Mouse (Mus musculus): Measurements from ENCODE around the gene Ltbp3.

The Ltbp3 gene

DNA sequence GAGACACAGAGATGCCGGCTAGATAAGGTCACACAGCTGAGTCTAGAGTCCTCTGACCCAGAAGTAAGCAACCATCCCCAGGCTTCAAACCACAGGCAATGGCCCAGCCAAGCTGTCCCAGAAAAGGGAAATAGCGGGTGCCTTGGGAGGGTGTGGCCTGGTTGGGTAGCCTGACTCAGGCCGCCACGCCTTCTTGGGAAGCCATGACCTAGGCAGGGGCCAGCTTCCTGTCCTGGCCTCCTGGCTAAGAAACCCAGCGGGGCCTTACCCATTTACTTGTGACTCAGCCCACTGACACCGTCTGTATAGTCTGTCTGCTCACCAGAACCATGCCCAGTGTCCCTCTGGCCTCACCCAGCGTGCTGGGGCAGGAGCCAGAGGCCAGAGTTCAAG lies 16.2 kb upstream of the Ltbp3 start:
- DNase-seq (ENCODE audit: low spot score): no peak

DNA sequence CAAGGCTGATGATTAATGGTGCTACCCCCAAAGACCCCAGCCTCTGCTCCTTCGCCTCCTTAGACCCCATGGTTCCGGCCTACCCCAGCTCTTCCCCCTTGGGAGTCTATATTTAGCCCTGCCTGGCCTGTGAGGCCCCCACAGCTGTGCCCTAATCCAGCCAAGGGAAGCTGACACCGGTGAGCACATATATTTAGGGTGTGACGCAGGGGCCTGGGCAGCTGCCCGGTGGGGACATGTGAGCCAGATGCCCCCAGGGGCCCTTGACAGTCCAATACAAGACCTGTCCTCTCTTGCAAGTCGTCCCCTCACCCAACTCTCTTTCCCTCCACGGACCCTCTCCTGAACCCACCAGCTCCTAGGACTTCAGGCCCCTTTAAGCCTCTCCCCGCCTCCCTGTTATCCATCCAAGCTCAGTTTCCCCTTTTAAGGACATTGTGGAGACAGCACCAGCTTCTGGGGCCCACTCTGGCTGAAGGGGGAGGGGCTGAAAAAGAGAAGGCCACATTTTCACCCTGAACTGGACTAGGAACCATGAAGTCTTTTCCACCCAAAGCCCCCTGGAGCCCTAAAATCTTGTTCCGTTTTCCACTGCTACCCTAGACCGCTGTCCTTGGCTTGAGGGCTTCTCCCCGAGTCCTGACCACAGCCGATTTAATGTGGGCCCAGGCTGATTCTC lies 15.5 kb upstream of the Ltbp3 start:
- DNase-seq (ENCODE audit: low spot score): no peak

DNA sequence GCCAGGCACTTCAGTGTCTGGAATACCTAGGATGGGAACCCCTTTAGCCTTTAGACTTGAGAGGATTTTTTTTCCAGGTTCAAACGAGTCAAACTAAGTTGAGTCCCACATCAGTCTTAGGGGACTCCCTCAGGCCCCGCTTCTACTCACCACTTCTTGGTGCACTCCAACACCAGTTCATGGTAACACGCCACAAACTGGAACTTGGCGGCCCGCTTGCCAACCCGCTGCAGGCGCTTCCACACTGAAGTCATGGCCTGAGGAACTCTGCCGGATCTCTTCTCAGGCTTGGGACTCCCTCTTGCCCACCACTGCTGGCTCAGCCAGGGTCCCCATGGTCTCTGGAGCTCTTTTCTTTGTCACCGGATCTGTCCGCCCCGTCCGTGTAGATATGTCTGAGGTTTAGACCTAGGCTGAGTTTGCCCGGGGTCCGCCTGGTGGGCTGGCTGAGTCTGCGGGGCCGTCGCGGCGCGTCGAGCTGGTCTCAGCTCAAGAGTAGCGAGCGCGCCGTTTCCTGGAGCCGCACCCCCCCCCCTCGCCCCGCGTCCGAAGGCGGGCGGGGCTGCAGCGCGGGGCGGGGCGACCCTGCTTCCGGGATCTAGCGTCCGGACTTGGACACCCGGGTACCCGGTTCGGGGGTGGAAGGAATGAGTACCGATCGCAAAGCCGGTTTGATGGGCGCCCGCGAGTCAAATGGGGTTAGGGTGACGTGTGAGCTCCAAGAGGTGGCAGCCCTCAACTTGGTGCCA lies 14.8 kb upstream of the Ltbp3 start, which contains the start of gene Ehbp1l1:
TSS of gene Ehbp1l1 (minus strand) at position 551 of the 749 bp plus-strand sequence.
- no peak for DNase-seq (ENCODE audit: low spot score)

DNA sequence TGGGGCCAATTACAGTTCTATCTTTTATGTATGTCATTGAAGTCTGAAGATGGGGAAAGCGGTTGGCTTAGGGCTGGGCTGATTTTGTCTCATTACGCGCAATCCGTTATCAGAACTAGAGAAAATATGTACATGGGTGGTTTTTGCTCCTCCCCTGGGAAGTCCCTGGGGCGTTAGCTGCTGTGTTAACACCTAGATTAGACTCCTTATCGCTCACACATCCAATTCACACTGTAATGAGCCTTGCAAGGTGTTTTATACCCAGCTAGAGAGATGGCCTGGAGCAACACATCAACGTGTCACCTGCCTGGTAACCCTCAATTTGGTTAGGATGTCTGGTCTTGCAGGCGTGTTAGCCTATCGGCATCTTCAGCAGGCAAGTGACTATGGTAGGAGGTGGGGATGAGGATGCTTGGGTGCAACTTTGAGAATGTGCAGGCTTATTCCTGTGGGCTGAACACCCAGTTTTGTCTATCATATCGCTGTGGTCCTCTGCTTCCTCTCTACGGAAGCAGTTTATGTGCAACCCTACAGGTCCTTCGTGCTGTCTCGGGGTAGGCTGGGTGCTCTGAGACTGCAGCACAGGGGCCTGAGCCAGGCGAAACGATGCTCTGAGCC lies 13.6 kb upstream of the Ltbp3 start:
- no peak for DNase-seq (ENCODE audit: low spot score)

DNA sequence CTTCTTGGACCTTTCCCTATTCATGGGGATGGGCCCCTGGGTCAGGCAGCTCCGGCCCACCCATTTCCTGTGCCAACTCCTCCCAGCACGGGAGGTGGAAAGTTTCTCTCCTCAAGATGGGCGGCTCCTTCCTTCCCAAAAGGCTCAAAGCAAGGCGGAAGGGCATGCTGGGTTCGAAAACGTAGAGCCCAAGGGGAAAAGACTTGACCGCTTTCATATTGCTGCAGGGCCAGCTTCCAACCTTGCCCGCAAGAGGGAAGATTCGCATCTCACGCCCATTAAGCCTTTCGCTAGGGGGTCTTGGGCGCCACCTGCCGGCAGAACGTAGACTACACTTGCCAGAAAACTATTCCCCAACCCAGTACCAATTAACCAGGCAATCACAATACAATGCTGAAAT lies 13.0 kb upstream of the Ltbp3 start:
- DNase-seq (ENCODE audit: low spot score): peak; percentile 74

DNA sequence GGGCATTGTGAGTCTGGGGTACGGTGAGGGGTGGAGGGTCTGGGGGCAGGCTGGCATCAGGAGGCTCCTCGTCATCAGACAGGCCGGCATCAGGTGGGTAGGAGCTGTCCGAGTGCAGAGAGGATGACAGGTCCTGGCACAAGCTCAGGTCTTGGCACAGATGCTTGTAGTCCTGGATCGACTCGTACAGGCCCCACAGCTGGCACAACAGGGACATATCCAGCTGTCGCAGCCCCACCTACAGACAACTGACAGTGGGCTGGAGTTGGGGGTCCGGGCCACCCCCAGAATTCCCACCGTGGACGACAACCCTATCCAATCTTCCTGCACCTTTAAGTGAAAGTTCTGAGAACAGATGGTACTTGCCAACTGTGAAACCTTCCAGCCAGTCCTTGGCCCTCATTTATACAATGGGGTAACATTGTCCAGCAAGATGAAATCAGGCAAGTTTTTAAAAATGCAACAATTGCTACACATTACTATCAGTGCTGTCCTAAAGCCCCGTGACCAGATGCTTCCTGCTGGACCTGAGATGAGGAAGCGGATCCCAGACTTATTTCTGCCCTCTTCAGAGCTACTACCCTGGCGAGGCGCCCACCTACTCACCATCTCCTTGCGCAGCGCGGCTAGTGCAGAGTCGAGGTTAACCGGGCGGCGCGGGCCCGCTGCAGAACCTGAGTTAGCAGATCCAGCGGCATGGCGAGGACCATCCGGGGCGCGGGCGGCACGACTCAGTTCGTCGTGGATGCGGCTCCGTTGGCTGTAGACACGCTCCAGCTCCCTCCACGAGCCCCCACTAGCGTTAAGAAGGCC lies 11.9 kb upstream of the Ltbp3 start:
- DNase-seq (ENCODE audit: low spot score): no peak

DNA sequence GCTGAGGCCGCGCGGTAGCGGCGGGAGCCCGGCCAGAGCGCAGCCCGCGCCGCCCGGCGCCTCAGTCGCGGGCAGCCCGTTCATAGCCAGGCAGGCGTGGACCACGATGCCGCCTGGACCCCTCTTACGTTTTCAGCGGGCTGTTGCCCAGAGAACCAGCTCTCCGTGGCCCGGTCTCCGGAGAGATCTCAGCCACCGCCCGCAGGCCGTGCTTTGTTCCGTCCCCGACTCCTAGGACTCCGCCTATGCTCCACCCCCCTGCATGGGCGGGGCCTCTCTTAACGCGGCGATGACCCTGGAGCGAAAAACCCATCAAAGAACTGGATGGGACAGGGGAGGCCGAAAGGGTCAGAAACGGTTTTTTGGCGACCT lies 11.3 kb upstream of the Ltbp3 start, which contains the start of gene Fam89b:
TSS of gene Fam89b (minus strand) at position 210 of the 372 bp plus-strand sequence.
- DNase-seq (ENCODE audit: low spot score): peak; percentile 74

DNA sequence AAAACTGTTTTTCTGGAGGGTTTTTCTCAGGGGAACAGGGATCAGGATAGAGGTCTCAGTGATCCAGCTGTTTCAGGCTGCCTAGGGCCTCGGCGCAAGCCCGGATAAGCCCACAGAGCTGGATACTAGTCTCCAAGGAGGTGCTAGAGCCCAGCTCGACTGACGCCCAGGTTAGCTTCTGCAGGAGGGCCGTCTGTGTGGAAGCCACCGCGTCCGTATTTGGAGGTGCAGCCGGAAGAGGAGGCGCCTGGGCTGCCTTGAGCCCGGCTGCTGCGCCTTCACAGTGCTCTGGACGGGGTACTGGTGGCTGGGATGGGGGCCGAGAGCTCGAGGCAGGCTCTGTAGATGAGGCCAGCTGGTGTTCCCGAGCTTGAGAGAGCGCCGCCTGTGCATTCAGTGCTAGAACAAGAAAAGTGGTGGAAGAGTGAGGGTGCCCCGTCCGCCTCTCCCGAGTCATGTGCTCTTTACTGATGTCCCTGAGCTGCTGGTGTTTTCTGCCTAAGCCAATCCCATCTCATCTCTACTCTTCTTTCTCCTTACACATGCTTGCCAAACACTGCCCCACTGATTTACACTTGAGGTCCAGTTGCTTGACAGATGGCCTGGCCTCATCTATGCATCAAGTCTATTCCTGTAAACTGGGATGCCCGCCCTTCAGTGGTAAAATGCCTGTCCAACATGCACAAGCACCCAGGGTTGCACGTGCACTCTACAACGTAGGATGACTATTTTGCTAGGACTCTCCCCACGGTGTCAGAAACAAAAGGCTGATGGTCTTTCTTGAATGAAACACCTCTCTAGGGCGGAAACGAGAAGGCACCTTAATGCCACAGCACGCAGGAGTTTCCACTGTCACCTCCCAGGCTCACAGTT lies 10.2 kb upstream of the Ltbp3 start:
- DNase-seq (ENCODE audit: low spot score): no peak

DNA sequence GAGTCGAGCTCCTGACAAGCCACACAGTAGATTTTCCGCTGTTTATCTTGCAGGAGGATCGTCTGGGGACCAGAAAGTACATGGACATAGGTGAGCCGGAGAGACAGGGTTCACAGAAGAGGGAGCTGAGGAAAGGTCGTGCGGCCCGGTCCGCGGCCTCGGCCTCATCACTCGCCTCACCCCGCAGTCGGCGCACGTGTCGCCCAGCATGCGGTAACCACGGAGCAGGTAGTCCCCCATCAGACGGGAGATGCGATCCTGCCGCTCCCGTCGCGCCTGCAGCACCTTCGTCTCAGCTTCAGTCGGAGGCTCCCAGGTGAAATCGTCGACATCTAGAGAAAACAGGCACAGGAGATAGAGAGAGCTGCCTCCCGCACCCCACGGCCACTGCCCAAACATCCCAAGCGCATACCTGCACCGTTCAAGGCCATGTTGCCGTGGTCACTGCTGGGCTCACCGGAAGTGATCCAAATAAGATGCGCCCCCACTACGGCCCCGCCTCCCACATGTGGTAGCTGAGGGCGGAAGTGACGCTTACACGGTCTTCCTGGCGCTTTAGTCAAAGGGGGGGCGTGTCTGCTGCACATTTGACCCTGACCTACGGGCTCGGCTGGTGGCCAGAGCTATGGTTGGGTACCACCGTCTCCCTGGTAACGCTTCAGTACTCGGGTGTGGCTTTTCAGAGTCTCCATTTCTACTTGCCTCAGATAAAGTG lies 9.3 kb upstream of the Ltbp3 start:
- DNase-seq (ENCODE audit: low spot score): peak; percentile 90

DNA sequence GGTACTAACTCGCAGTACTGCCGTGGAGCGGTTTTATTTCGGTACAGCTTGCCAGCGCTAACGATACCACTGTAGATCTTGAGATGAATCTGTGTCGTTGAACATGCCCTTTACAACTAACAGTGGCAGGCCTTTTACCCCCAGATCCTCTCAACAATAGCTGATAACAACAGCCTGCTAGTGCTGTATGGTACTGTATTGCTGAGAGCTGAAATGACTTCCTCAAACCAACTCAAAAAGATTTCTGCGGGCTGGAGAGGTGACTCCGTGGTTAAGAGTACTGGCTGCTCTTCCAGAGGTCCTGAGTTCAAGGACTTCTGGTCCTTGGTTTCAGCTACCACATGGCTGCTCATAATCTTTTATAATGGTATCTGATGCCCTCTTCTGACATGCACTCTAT lies 6.4 kb upstream of the Ltbp3 start:
- no peak for DNase-seq (ENCODE audit: low spot score)

DNA sequence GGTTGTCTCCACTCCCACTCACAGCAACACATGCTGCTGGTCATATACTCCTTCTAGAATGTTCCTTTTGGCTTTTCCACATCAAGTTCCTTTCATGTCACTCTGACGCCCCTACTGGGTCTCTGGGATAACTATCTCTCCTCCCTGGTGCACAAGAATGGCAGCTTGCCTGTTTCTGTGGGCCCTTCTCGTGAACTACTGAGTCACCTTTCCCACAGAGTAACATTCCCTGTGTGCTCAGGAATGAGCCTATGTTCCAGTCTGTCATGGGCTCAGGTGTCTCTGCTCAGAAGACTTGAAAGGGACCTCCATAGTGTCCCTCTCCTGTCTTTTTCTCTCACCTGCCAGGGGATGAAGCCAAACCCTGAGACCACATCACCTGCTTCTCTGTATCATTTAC lies 1.3 kb upstream of the Ltbp3 start:
- no peak for DNase-seq (ENCODE audit: low spot score)

DNA sequence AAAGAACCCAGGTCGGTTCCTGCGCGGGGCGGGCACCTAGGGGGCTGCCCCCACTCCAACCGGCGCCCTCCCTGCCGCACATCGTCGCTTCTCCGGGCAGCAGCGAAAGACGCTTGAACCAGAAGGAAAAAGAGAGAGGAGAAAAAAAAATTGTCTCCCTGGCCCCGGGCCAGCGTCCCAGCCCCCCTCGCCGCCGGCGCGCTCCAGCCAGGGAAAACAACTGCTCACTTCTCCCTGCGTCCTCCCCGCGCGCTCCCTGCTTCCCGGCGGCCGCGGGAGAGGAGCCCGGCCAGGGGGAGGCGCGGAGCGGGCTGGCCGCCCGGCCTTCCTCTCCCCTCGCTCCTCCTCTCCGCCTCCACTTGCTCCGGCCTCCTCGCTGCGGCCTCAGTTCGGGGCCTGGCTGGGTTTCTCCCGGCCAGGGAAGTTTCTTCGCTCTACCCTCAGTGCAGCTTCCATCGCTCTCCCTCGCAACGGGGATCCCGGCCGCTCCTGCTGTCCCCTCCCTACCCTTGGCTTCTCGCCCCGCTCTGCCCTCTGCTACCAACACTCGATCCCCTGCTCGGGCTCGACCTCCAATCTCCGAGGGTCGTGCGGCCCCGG lies 1.0 kb downstream of the Ltbp3 start:
- DNase-seq (ENCODE audit: low spot score): no peak

DNA sequence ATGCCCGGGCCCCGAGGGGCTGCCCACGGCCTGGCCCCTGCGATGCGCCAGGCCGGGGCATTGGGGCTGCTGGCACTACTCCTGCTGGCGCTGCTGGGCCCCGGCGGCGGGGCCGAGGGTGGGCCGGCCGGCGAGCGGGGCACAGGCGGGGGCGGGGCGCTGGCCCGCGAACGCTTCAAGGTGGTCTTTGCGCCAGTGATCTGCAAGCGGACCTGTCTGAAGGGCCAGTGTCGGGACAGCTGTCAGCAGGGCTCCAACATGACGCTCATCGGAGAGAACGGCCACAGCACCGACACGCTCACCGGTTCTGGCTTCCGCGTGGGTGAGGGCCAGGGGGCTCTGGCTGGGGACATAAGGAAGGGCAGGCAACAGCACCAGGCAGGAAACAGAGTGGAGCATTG lies 1.5 kb downstream of the Ltbp3 start:
- no peak for DNase-seq (ENCODE audit: low spot score)

DNA sequence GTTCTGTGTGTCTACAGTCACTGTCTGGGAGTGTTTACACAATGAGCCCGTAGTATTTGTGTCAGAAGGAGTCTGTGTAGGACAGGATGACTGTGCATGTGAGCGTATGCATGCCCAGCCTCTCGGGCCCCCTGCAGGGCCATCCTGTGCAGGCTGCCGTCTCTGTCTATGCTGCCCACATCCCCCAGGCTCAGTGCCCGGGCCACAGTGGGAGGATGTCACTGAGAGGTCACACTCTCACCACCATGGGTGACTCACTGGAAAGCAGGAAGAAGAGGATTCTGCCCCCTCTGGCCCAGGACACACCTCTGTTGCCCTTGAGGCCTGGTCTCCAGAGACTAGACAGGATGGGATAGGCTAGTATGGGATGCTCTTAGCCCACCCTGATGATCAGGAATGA lies 2.9 kb downstream of the Ltbp3 start:
- no peak for DNase-seq (ENCODE audit: low spot score)

DNA sequence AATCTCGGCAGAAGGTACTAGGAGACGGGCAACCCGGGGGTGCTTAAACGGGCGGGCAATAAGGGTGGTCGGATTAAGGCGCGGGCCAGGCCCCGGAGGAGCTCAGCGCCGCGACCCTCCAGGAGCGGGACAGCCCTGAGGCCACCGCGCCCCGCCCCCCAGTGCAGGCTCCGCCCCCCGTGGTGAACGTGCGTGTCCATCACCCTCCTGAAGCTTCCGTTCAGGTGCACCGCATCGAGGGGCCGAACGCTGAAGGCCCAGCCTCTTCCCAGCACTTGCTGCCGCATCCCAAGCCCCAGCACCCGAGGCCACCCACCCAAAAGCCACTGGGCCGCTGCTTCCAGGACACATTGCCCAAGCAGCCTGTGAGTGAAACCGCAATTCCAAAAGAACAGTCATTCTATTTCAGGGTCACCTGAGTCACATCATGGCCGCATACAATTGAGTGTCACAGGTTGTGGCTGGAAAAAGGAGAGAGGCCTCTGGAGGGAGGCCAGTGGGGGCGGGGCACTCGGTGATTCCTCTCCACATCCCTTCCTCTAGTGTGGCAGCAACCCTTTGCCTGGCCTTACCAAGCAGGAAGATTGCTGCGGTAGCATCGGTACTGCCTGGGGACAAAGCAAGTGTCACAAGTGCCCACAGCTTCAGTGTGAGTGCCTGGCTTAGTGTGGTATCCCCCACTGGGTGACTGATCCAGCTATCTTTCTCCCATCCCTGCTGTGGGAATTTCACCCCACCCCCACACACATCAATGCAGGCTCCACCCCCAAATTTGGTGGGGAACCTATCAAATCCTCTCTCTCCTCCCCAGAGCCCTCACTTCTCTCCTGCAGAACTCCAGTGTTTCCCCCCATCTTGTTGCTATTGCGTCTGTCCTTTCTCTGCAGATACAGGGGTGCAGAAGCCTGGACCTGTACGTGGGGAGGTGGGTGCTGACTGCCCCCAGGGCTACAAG lies 5.3 kb downstream of the Ltbp3 start:
- DNase-seq (ENCODE audit: low spot score): no peak

DNA sequence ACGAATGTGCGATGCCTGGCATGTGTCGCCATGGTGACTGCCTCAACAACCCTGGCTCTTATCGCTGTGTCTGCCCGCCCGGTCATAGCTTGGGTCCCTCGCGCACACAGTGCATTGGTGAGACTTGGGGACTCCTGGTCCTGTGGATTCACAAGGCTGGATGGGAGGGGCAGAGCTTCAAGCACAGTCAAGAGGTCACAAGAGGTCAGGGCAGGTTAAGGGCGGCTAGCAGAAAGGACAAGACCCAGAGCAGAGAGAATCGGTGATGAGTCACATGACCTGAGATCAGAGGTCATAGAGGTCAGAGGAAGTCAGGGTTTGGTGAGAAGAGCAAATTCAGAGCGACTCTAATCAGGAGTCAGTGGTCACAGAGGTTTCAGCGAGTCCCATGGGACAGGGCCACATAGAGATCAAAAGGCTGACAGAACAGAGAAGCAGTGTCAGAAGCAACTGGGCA lies 6.2 kb downstream of the Ltbp3 start:
- no peak for DNase-seq (ENCODE audit: low spot score)

DNA sequence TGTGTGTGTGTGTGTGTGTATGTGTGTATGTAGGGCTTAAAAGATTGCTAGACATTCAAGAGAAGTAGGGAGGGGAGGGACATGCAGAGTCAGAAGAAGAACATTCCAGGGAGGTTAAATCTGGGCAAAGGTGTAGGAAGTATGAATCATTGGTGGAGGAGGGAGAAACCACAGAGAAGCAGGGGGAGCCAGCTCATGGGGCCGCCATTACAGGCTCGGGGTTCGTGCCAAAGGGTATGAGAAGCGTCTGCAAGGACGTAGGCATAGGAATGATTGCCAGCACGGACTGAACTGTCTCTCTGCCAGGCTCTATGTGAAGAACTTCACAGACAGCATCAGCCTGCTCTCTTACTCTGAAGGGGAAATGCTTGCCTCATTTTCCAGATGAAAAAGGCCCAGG lies 8.8 kb downstream of the Ltbp3 start:
- DNase-seq (ENCODE audit: low spot score): no peak

DNA sequence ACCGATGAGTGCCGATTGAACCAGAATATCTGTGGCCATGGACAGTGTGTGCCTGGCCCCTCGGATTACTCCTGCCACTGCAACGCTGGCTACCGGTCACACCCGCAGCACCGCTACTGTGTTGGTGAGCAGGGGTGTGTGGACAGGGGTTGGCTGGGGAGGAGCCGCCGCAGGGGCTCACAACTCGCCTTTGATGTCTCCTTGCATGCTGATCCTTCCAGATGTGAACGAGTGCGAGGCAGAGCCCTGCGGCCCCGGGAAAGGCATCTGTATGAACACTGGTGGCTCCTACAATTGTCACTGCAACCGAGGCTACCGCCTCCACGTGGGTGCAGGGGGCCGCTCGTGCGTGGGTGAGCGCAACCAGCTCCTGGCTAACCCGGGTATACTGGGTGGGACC lies 10.2 kb downstream of the Ltbp3 start:
- no peak for DNase-seq (ENCODE audit: low spot score)

DNA sequence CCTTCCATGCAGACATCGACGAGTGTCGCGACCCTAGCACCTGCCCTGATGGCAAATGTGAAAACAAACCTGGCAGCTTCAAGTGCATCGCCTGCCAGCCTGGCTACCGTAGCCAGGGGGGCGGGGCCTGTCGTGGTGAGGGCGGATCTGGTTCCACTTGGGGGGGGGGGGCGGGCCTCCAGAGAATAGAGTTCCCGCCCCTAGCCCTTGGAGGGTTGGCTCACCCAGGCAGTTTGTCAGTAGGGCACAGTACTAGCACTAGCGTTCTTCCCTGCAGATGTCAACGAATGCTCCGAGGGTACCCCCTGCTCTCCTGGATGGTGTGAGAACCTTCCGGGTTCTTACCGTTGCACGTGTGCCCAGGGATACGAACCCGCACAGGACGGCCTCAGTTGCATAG lies 11.0 kb downstream of the Ltbp3 start:
- no peak for DNase-seq (ENCODE audit: low spot score)

Data from left cerebral cortex, adult 11 months (tissue).